Mouse (Mus musculus) mouse trophoblast stem cell (cell line): ENCODE measurements around the gene Rpl6.

ENCODE experiments used
- in situ Hi-C, 2 experiments: fragments of 300-500 bp; cut with MseI, MboI; formaldehyde crosslinking; loops; 2 replicates in 1 of 2; 3 replicates in 1 of 2; pipeline ENCODE4 v1.15.1; 2025

The Rpl6 gene

DNA sequence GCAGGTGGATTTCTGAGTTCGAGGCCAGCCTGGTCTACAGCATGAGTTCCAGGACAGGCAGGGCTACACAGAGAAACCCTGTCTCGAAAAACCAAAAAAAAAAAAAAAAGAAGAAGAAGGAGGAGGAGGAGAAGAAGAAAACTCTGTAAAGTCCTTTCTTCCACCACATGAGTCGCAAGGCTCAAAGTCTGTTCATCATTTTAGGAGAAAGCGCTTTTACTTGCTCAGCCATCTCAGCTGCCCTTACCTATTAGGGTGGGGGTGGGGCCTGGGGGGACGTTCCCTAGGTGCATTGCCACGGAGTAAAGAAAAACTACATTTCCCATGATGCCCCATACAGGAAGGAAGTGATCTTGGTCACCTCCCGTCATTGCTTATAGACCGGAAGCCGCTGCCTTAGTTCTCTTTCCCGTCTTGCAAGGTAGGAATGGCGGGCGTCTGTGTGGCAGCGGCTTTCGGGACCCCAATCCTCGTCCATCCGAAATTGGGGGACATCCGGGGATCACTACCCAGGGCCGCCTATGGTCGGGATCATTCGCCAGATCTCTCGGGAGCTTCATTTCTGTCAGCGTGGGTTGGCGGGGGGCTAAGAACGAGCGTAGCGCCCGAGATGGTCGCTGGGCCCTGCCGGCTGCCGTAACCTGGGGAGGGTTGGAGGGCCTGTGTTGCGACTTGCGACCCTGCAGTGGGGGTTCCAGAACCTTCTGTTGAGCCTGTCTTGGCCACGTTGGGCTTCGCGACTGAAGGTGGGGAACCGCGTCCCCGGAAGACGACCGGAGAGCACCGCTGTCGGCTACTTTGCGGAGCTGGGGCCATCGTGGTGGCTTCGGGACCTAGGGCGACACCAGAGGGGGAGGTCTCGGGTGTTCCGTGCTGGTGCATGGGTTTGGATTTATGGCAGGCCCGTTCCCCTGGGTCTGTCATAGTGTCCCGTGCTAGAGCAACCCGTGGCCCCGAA is at the start of gene Rpl6:
Gene Rpl6 (plus strand): TSS at position 350 of the 958 bp plus-strand sequence.
- in situ Hi-C loops = no loop called here

DNA sequence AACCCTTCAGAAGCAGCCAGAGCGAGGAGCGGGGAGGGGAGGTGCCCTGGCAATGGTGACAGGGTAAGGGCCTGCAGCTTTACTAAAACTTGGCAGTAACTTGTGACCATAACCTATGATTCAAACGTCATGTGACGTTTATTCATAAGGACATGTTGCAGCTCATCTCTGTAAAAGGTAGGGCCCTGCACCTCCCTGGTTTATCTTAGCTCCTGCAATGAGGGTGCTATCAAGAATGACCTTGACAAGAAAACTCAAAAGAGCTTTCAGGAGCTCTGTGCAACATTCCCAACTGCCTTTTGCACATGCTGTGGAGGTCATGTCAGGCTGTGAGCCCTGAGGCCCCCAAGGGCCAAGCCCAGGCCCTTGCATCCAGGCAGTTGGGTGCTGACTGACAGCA is 48.2 kb upstream of the Rpl6 start:
- in situ Hi-C loops = no loop called here

DNA sequence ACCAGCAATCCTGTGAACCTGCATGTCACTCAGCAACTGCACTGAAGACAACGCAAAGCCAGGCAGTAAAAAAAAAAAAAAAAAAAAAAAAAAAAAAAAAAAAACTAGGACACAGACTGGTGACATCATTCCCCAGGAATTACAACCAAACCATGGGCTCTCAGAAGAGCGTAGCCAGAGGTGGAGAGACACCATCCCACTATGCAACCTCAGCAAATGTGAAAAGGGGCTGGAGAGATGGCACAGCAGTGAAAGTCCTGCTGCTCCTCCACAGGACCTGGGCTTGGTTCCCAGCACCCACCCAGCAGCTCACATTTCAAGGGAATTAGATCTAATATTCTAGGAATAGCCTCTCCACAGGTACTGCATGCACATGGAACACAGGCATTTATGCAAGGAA is 47.3 kb upstream of the Rpl6 start:
- in situ Hi-C loops = no loop called here

DNA sequence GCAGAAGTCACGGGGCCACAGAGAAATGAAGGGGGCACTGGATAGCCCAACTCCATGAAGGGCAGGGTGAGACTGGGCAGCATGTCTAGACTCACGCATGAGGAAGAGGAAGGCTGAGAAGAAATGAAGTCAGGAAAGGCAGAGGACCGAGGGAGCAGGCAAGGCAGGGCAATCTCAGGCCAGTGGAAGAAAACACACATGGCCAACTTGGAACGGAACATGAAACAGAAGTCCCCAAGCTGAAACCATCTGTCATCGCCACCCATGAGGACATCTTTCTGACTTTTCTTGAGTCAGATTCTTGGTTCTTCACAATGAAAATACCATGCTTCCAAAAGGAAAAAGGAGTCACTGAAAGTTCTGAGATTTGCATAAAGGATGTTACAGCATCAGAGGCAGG is 46.8 kb upstream of the Rpl6 start:
- in situ Hi-C loops = no loop called here

DNA sequence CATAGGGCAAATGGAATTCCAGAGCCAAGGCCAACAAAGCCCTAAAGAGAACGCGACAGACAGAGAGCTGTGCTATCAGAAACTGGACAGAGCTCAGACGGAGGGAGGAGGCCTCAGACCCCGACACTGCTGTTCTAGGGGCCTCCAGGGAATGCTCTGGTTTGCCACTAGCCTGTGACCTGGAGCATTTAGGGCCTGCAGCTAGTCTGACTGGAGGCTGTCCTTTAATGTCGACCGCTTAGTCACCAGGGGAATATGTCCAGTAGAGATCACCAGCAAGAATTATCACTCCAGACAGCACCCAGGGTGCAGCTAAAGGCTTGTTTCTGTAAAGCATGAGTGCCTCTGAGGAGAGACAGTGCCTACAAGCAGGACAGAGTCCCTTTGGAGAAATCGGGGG is 45.3 kb upstream of the Rpl6 start:
- in situ Hi-C loops = no loop called here

DNA sequence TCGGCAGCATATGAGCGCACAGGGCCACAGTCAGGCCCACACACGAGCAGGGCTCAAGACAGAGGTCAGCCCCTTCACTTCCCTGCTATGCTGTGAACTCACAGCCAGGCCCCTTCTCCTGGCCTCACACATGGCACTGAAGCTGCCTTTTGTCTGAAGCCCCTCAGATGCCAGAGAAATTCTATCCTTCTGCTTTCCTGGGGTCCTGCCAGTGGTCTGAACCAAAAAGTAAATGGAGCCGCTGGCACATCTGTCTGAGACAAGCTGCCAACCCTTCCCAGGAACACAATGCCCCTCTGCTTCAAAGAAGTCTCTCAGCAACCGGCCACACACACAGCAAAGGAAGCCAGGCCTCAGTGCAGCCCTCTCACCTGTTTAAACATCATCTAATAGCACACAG is 42.0 kb upstream of the Rpl6 start:
- in situ Hi-C loops = no loop called here

DNA sequence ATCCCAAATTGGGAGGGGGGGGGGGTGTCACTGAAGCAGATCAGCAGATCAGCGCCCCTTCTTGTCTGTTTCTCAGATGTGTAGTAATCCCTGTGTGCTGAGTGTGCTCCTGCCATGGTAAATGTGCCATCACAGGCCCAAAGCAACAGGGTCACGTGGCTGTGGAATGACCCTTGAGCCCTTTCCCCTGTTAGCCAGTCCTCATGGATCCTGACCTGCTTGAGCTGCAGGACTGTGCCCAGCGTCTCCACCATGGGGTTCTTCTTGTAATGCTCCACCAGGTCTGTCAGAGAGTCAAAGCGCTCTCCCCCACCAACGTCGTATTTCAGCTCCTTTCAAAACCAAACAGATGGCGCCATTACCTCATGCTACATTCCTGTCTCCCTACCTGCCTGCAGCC is 41.4 kb upstream of the Rpl6 start:
- in situ Hi-C loops = no loop called here

DNA sequence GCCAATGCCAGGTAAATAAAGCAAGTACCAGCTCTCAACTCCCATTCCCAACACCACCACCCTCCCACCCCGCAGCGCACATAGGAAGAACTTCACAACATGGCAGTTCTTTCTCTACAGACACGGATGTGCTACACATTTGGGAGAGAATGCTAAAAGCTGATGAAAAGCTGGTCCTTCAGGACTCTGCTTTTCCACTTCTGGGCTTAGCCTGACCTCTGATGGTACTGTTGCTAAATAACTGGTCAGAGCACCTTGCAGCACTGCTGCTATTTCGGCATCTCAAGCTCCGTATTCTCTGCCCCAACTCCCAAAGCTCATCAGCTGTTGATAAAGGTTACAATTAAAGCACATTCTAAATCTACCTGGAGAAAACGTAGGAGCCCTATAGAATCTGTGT is 37.4 kb upstream of the Rpl6 start:
- in situ Hi-C loops = no loop called here

DNA sequence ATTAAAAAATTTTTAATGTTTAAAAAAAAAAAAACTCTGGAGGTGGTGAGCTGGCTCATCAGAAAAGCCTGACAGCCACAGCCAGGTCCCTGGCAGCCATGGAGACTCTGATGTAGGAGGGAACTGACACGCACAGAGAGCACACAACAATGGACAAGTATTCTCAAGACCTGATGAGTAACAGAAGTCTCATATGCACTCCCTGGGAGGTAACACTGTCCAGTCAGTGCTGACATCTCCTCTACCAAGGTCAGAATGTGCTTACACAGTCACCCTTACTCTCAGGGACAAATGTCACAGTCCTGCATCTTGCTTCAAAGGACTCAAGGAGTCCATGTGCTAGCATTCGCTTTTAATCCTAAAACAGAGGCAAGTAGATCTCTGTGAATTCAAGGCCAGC is 34.7 kb upstream of the Rpl6 start:
- in situ Hi-C loops = no loop called here

DNA sequence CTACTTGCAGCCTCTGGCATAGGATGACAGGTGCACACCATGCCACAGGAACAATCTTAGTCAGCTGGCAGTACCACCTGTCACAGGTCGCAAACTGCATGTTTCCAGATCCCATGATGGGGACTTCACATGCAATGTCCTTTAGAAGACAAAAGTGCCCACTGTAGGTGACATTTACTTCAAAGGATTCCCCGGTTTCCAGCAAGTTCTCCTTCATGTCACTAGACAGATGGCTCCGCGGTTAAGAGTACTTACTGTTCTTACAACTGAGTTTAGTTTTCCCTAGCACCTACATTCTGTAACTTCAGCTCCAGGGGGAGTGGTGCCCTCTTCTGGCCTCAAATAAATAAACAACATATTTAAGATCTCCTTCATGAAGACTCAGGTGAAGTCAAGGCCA is 31.4 kb upstream of the Rpl6 start:
- in situ Hi-C loops = no loop called here

DNA sequence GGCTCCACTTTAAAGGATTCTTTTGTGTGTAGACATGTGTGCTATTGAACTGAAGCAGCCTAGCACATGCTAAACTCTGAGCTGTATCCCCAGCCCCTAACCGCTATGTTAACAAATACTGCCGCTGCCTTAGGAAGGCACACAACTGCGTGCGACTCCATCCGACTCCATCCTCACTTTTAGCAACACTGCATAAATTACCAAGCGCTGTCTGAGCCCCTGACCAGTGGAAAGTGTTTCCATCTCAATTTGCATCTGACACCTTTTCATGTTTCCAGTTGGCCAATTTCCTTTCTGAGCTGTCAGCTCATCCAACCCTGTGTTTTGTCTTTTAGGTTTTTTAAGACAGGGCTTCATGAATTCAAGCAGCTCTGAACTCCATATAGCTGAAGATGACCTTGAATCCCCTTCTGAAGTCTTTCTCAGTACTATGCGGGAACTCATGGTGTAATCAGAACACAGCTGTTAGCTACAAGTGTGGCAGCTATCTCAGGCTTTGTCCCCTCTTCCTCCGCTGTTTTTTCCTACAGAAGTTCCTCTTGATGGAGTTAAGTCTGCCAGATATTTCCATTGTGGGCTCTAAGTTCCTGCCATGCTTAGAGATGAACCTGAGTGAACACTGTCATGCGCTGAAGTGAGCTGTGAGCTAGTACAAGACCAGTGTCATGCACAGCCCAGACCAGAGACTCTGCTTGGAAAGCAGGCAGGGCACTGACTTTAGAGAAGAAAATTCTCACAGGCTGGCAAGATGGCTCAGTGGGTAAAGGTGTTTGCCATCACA is 25.0 kb upstream of the Rpl6 start:
- in situ Hi-C loops = no loop called here

DNA sequence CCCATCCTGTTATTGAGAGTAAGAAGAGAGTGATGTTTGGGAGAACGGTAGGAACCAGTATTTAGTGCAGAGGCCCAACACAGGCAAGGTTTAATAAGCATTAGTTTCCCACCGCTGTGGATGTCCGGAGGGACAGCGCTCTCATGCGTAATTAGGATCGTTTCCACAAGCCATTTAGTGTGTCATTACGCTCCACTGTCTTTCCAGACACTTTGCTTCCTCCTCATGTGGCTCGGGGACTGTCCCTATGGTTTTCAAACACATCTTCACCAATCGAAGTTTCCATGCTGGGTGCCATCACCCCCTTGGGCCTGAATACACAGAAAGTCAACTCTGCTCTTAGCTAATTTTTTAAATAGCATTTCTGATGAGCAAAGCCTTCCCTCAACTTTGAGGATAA is 21.0 kb upstream of the Rpl6 start:
- in situ Hi-C loops = no loop called here

DNA sequence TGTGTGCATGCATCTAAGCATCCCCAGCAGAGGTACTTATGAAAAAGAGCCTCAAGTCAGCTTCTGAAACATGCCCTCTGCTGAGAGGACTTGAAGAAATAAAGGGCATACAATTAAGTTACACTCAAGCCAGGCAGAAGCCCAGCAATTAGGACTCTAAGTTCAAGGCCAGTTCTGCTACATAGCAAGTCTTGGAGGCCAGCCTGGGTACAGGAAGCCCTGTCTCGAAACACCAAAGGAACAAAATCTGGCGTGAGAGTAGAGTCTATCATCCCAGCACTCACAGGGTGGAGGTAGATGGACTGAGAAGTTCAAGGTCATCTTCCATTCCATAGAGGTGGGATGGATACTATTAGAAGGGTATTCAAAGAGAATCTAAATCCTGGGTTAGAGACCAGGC is 19.9 kb upstream of the Rpl6 start:
- in situ Hi-C loops = no loop called here

DNA sequence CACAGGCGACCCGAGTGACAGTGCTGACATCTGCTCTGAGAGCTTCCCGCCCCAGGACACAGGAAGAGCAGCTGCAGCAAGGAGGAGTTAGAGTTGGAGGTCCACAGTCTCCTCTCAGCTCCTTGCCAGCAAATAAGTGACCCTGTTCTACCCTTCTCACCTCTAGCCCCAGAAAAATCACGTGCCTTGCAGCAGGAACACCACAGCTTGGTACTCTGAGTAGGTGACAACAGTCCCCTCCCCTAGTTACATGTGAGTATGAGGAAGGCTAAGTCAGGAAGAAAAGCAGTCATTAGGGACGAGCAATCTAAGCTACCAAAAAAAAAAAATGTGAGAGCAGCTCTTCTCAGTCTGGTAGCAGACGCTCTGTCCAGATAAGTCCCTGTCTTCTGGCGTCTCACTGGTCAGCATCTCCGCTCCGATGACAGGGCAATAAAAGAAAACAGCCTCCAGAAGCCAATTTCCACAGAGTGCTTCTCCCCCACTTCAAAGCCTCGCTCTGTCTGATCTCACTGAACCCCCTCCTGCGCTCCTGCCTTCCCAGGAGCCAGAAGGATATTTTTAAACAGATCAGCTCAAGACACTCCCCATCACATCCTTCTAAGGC is 19.2 kb upstream of the Rpl6 start:
- in situ Hi-C loops = no loop called here

DNA sequence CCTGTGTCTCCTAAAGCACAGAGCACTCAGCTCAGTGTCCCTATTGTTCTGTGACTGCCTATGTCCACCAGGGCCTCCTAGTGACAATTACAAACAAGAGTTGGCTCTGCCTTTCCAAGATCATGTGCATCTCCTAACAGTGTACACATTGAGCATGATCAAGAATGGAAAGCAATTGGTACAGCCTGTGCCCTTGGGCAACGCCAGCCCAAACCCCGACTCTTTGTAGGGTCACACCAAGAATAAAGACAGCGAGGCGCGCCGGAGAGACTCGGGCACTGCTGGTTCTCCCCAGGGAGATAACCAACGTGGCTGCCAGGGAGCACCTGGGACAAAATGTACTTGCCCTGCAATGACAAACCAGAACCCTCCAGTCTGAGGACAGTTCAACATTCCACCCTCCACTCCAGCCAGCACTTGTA is 16.7 kb upstream of the Rpl6 start:
- in situ Hi-C loops = no loop called here

DNA sequence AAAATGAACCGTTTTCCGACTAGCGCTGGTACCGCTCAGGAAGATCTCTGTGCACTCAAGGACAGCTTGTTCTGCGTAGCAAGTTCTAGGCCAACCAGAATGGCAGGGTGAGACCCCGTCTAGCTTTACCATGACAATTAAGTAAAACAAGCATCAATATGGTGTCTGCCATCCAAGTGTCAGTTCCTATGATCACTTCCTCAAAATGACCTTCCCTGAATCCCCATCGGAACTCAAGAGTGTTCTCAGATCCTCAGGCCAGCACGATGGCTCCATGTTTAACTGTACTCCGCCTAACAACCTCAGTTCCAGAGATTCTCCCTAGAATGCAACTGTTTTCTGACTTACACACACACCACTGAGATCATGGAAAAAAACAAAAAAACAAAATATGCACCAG is 16.0 kb upstream of the Rpl6 start:
- in situ Hi-C loops = no loop called here

DNA sequence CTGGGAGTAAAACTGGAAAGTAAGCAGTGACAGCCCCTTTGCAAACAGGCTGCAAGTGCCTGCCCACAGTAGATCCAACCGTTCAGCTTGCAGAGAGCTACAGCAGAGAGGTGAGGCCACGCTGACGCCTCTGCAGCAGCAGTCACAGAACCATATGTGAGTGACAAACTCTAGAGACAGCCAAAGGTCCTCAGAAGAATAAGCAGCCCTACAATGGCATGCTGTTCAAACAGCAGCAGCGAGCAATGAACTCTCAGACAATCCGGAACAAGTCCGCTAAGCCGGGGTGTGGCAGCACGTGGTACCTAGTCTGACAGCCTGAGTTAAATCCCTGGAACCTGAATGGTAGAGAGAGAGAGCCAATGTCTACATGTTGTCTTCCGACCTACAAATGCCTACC is 15.1 kb upstream of the Rpl6 start:
- in situ Hi-C loops = no loop called here

DNA sequence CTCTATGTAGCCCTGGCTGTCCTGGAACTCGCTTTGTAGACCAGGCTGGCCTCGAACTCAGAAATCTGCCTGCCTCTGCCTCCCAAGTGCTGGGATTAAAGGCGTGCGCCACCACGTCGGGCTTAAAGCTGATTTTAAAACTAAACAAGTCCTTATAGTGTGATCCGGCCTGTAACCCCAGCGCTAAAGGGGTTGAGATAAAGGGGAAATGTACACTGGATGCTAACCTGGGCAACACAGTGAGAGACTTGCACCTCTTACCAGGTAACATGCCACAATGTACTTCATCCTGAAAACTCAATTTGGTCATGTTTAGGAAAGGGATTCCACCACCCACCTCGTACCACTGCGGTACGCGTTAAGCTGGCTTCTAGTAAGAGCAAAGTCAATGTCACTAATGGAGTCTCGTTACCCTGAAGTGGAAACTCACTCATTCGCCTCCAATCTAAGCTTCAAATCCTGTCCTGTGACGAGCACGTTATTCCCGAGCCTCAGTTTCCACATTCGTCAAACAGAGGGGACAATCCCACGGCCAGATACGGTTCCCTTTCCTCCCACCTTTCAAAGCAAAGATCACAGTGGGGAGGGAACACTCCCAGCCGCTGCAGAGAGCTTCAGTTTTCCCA is 14.0 kb upstream of the Rpl6 start:
- in situ Hi-C loops = no loop called here

DNA sequence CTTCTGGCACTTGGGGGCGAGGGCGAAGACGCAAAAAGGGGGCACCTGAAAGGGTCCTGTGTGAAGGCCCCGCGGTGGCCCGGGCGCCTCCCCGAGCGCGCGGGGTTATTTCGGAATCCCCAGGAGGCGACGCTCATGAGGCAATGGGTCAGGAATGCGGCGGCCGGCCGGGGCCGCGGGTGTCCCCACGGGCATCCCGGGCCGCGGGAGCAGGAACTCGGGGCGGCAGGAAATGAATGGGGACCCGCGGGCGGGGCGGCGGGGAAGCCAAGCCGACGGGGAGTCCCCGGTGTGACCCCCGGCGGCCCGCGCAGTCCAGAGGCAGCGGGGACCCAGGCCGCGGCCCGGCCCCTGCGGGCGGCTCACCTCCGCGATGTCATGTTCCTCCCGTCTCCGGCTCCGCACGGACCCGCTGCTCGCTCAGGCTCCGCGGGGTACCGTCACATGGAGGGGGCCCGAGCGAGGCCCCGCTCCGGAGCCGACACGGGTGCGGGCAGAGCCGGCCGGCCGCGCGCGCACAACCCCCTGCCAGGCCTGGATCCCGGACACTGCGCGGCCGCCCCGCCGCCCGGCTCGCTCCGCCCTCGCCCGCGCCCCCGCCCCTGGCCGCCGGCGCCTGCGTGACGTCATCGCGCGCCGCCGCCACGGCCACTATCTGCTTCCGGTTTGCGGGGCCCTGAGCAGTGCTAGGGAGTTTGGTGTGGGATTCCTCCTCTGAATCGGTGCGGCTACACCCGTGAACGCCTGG is 13.3 kb upstream of the Rpl6 start, which contains the start of gene Ptpn11:
Gene Ptpn11 (minus strand): TSS at position 562 of the 748 bp plus-strand sequence.
- in situ Hi-C loops = no loop called here

DNA sequence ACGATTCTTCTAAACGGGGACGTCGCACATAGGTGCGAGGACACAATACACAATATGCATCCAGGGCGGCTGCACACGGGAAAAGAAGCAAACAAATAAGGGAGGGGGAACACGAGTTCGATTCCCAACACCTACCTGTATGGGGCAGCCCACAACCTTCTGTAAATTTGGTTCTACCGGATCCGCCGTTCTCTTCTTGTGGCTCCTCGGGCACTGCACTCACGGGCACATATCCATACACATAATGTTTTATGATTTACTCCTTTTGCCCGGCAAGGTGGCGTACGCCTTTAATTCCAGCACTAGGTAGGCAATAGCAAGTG is 12.7 kb upstream of the Rpl6 start:
- in situ Hi-C loops = no loop called here

DNA sequence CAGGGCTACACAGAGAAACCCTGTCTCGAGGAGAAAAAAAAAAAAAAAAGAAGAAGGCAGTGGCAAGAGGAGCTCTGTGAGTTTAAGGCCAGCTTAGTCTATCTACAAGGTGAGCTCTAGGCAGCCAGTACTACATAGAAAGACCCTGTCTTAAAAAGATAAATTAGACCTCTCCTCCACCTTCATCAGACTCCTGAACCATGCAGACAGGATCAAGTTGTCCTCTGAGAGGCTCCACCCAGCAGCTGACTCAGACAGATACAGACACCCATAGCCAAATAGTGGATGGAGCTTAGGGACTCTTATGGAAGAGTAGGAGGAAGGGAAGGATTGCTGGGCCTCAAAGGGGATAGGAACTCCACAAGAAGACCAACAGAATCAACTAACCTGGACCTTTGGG is 10.1 kb upstream of the Rpl6 start:
- in situ Hi-C loops = no loop called here
